In the genomic region with DNA sequence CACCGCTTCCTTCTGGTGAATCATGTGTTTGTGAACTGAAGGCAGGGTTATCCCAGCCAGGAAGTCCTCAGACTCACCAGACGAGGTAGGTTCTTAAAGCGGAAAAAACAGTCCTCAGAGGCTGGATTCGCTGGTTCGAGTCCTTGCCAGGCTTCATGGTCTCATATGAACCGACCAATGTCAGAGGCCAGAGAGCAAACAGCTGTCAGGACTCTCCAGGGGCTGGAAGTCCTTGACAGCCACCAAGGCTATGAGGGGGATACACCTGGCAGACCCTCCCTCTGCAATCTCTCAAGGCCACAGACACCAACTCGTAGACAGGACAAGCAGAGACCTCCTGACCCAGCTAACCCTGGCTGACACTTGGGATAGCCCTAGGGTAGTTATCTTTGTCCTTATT, we compare ENCODE assay signal across 18 mouse cellular contexts. TPM values are rescaled to one million over a fixed set of nuclear protein-coding genes. Genes with fewer than 3 reads are reported as not detected.
A peak's percentile ranks its signal among the peaks of the same experiment; 100 is the strongest.
DNase-seq lines count a peak whose midpoint lies in the region; ATAC-seq and TF ChIP-seq lines count a peak whose summit lies in the region.
"Had no signal": no experiment of that assay in that cellular context is flagged by ENCODE, and none has a peak within 500 bp of the region (broad histone marks: within the 10 kb centered on the region; RNA-seq: fewer than 3 reads in every experiment).

No protein-coding gene starts in this region.

- no peaks in the 10 kb centered on the region for H3K36me3 ChIP-seq in lung, embryonic 15.5 days
- H3K36me3 ChIP-seq in heart, embryonic 11.5 days (ENCODE audit: control insufficient read depth, insufficient read depth, low read length) = no peaks in the 10 kb centered on the region
- no peaks in the 10 kb centered on the region for H3K36me3 ChIP-seq in limb, embryonic 10.5 days
- H3K36me3 ChIP-seq: neural tube, embryonic 13.5 days had no signal

- 38% methylated on average over 7 of the region's 7 CpGs for WGBS in lung, embryonic 15.5 days
- 50% methylated on average over 7 of the region's 7 CpGs for WGBS in heart, embryonic 11.5 days (ENCODE audit: insufficient replicate concordance)
- 72% methylated on average over 7 of the region's 7 CpGs for WGBS in limb, embryonic 10.5 days

- intact Hi-C loops in gastrocnemius, adult 2 months (cut with DNase I) = no loop called here
- intact Hi-C loops in gastrocnemius, postnatal 36 days (cut with DNase I) = no loop called here

- ATAC-seq in lung, embryonic 15.5 days (ENCODE audit: borderline replicate concordance, extremely low read depth, low FRiP score, low TSS enrichment) = no peak
- no peak for ATAC-seq in heart, embryonic 11.5 days (replicated peaks; ENCODE audit: insufficient number of reproducible peaks, low FRiP score, low TSS enrichment)
- ATAC-seq: hindbrain, postnatal 0 days; Patski had no signal

- no peaks in the 10 kb centered on the region for H3K27me3 ChIP-seq in lung, embryonic 15.5 days
- H3K27me3 ChIP-seq in heart, embryonic 11.5 days (ENCODE audit: control insufficient read depth, insufficient read depth, low read length) = no peaks in the 10 kb centered on the region
- H3K27me3 ChIP-seq in limb, embryonic 10.5 days (ENCODE audit: low read depth, poor library complexity, severe bottlenecking) = no peaks in the 10 kb centered on the region
- H3K27me3 ChIP-seq: neural tube, embryonic 13.5 days had no signal

- H3K4me2 ChIP-seq in lung, embryonic 15.5 days = no peak overlapping the region
- H3K4me2 ChIP-seq in heart, embryonic 11.5 days = no peak overlapping the region; the same call in 1 of the 2 replicates
- H3K4me2 ChIP-seq: neural tube, embryonic 13.5 days had no signal

- no peaks in the 10 kb centered on the region for H3K9me3 ChIP-seq in lung, embryonic 15.5 days
- no peaks in the 10 kb centered on the region for H3K9me3 ChIP-seq in heart, embryonic 11.5 days (replicated peaks; ENCODE audit: control insufficient read depth, low read length)
- no peaks in the 10 kb centered on the region for H3K9me3 ChIP-seq in limb, embryonic 10.5 days (replicated peaks)
- H3K9me3 ChIP-seq: neural tube, embryonic 13.5 days had no signal

- DNase-seq in gastrocnemius, adult 2 months = no peak
- no peak for DNase-seq in gastrocnemius, postnatal 36 days
- DNase-seq in lung, postnatal 10 days = no peak
- no peak for DNase-seq in limb, embryonic 10.5 days (ENCODE audit: low spot score)
- DNase-seq in retina, postnatal 1 day = no peak
- DNase-seq in layer of hippocampus, adult 9-10 months (ENCODE audit: low spot score) = no peak
- DNase-seq: cerebellum, adult 9-11 months; kidney, adult 8-10 months; layer of hippocampus, postnatal 36 days; lung, adult 18-20 months; thymus, postnatal 36 days had no signal

- H3K4me3 ChIP-seq in gastrocnemius, adult 2 months = 0 out of 2 replicates have a peak overlapping the region, but pooled peaks have one; percentile 26
- H3K4me3 ChIP-seq in lung, embryonic 15.5 days = no peak overlapping the region
- H3K4me3 ChIP-seq in heart, embryonic 11.5 days (ENCODE audit: low read depth, low read length) = no peak overlapping the region
- no peak overlapping the region for H3K4me3 ChIP-seq in limb, embryonic 10.5 days
- H3K4me3 ChIP-seq: neural tube, embryonic 13.5 days had no signal

- no peaks in the 10 kb centered on the region for H3K4me1 ChIP-seq in lung, embryonic 15.5 days
- H3K4me1 ChIP-seq in heart, embryonic 11.5 days (ENCODE audit: control insufficient read depth, insufficient read depth, low read length) = peaks cover 13% of the 10 kb centered on the region
- H3K4me1 ChIP-seq in limb, embryonic 10.5 days = peaks cover 13% of the 10 kb centered on the region
- H3K4me1 ChIP-seq: neural tube, embryonic 13.5 days had no signal

- H3K27ac ChIP-seq in gastrocnemius, adult 2 months = peak overlapping the region; percentile 83
- H3K27ac ChIP-seq in lung, embryonic 15.5 days = peak overlapping the region; percentile 45; the same call in 1 of the 2 replicates
- H3K27ac ChIP-seq in heart, embryonic 11.5 days (ENCODE audit: low read depth, low read length) = peak overlapping the region; percentile 29; the same call in 1 of the 2 replicates
- 0 out of 2 replicates have a peak overlapping the region, but pooled peaks have one; percentile 5 for H3K27ac ChIP-seq in limb, embryonic 10.5 days
- H3K27ac ChIP-seq: hindbrain, postnatal 0 days; neural tube, embryonic 13.5 days had no signal

- TF ChIP-seq CTCF in gastrocnemius, adult 2 months (IDR thresholded peaks at IDR 0.05) = no peak

- no peak overlapping the region for H3K9ac ChIP-seq in lung, embryonic 15.5 days
- no peak overlapping the region for H3K9ac ChIP-seq in heart, embryonic 11.5 days (ENCODE audit: low read depth, low read length)
- H3K9ac ChIP-seq: neural tube, embryonic 13.5 days had no signal

RNA-seq across cellular contexts. Expression of gene Csnk2a1, which starts 37.4 kb away (rescaled TPM):
- total RNA-seq in gastrocnemius, adult 2 months (2021) = 100 to 1,000 TPM in 1 of 2 experiments, 10 to 100 TPM in 1; 91.1 to 102 TPM
- 10 to 100 TPM; 82.6 to 84.0 TPM for total RNA-seq in gastrocnemius, postnatal 36 days (2021)
- polyA plus RNA-seq in lung, embryonic 15.5 days (2015; fragmentation: Nextera tagmentation; extraction: Ambion mirVana) = 76.7 and 83.7 TPM in 2 replicates
- polyA plus RNA-seq in heart, embryonic 11.5 days (2014; fragmentation: Nextera tagmentation; extraction: Ambion mirVana) = 38.7 and 90.5 TPM in 2 replicates
- 77.4 and 77.6 TPM in 2 replicates for polyA plus RNA-seq in limb, embryonic 10.5 days (2016; fragmentation: Nextera tagmentation; extraction: Ambion mirVana)

RNA-seq across cellular contexts. Expression of gene Tcf15, which starts 45.9 kb away (rescaled TPM):
- total RNA-seq in gastrocnemius, adult 2 months (2021) = 10 to 100 TPM; 14.9 to 22.8 TPM
- total RNA-seq in gastrocnemius, postnatal 36 days (2021) = 10 to 100 TPM; 15.7 to 17.4 TPM
- polyA plus RNA-seq in lung, embryonic 15.5 days (2015; fragmentation: Nextera tagmentation; extraction: Ambion mirVana) = 7.8 and 9.0 TPM in 2 replicates
- polyA plus RNA-seq in heart, embryonic 11.5 days (2014; fragmentation: Nextera tagmentation; extraction: Ambion mirVana) = 3.2 and 3.3 TPM in 2 replicates
- polyA plus RNA-seq in limb, embryonic 10.5 days (2016; fragmentation: Nextera tagmentation; extraction: Ambion mirVana) = 27.3 and 29.8 TPM in 2 replicates
- total RNA-seq: liver, adult 2 months; monocyte, adult 5-6 weeks had no signal
- polyA plus RNA-seq: liver, adult 2 months; Patski had no signal

Comparison
In these comparisons a context has a peak if more than half of its experiments do, and no peak if none do; other contexts are left out.
1. H3K27ac ChIP-seq: peak in every context shown above with its lines; median percentile 83 in gastrocnemius, adult 2 months; 45 in lung, embryonic 15.5 days; 29 in heart, embryonic 11.5 days; 5 in limb, embryonic 10.5 days.